Mouse (Mus musculus) CH12.LX (cell line): ENCODE data around the gene Spib.

Source experiments
- CTCF ChIP-seq, 2 experiments: IDR thresholded peaks in 1 of 2; conservative IDR thresholded peaks in 1 of 2; 2 replicates each; pipeline ENCODE4 v1.5.1; 2011 to 2012; ENCODE audit warnings: low read depth in 2 of 2, low read length in 2 of 2, improper control_type of control experiment in 1 of 2, inconsistent platforms in 1 of 2, mild to moderate bottlenecking in 1 of 2, moderate library complexity in 1 of 2
- EP300 ChIP-seq: IDR thresholded peaks from 2 replicates; pipeline ENCODE4 v1.6.1; 2011; ENCODE audit warnings: low read length, improper control_type of control experiment
- GABPA ChIP-seq: IDR thresholded peaks from 2 replicates; pipeline ENCODE4 v1.6.1; 2012; ENCODE audit warnings: low read depth, low read length, improper control_type of control experiment, inconsistent platforms; ENCODE audit not compliant: insufficient replicate concordance
- IRF4 ChIP-seq: IDR thresholded peaks from 2 replicates; pipeline ENCODE4 v1.6.1; 2014; ENCODE audit warnings: low read depth, mild to moderate bottlenecking, inconsistent platforms, low read length, improper control_type of control experiment
- JUND ChIP-seq: conservative IDR thresholded peaks from 2 replicates; pipeline ENCODE4 v1.6.1; 2011; ENCODE audit warnings: low read depth, low read length, improper control_type of control experiment
- MAX ChIP-seq: IDR thresholded peaks from 2 replicates; pipeline ENCODE4 v1.6.1; 2011; ENCODE audit warnings: low read length, improper control_type of control experiment
- MAZ ChIP-seq: IDR thresholded peaks from 2 replicates; pipeline ENCODE4 v1.6.1; 2012; ENCODE audit warnings: low read depth, mild to moderate bottlenecking, inconsistent platforms, low read length, improper control_type of control experiment, moderate library complexity
- POLR2A ChIP-seq: IDR thresholded peaks from 2 replicates; pipeline ENCODE4 v1.6.1; 2011; ENCODE audit warnings: low read depth, mild to moderate bottlenecking, improper control_type of control experiment, low read length
- TBP ChIP-seq: conservative IDR thresholded peaks from 2 replicates; pipeline ENCODE4 v1.6.1; 2011; ENCODE audit warnings: low read depth, low read length, improper control_type of control experiment
- USF2 ChIP-seq: conservative IDR thresholded peaks from 2 replicates; pipeline ENCODE4 v1.6.1; 2011; ENCODE audit warnings: low read depth, low read length, improper control_type of control experiment

- TF ChIP-seq GABPA (no peak), CTCF (conservative IDR thresholded peaks at IDR 0.05 in 1 of 2, IDR thresholded peaks at IDR 0.05 in 1 of 2; ENCODE audit: low read depth in 2 of 2, low read length in 2 of 2) (no peak), JUND (no peak), MAZ (no peak), IRF4 (no peak), EP300 (no peak), POLR2A (no peak), TBP (no peak), USF2 (no peak), MAX (no peak)
Observed at GRCm38 (mm10) chr7:44542555-44542954, 10.7 kb upstream of the Spib start.
